ENCODE assay signal across 8 mouse cellular contexts in genomic region chr7:25296945-25297453, GRCm38 (mm10). TPM values are rescaled to one million over a fixed set of nuclear protein-coding genes. Genes with fewer than 3 reads are reported as not detected.
DNase-seq lines count a peak whose midpoint lies in the region; ATAC-seq and TF ChIP-seq lines count a peak whose summit lies in the region.

No protein-coding gene starts in this region.

- H3K27ac ChIP-seq in lung, embryonic 14.5 days (ENCODE audit: low read depth), result peak overlapping the region; percentile 97
- peak overlapping the region; percentile 92 for H3K27ac ChIP-seq in bone marrow, adult 2 months (ENCODE audit: control insufficient read depth, insufficient read depth, low read depth, low read length, poor library complexity)
- H3K27ac ChIP-seq in heart, postnatal 0 days (ENCODE audit: low read depth), result peak overlapping the region; percentile 70
- peak overlapping the region; percentile 79 for H3K27ac ChIP-seq in liver, embryonic 15.5 days (replicated peaks)
- peak overlapping the region; percentile 57; the same call in 1 of the 2 replicates for H3K27ac ChIP-seq in olfactory bulb, adult 2 months (ENCODE audit: insufficient read depth, low read depth, low read length)

- no peak for TF ChIP-seq POLR2A in bone marrow, adult 2 months (IDR thresholded peaks at IDR 0.05; ENCODE audit: borderline replicate concordance, control insufficient read depth, low read depth, low read length)
- TF ChIP-seq POLR2A in olfactory bulb, adult 2 months (IDR thresholded peaks at IDR 0.05; ENCODE audit: insufficient read depth, low read depth, low read length), result no peak

- ATAC-seq in lung, embryonic 14.5 days (ENCODE audit: insufficient read depth), result peak; percentile 39
- ATAC-seq in heart, postnatal 0 days (ENCODE audit: insufficient read depth, low read depth), result peak; percentile 8; the same call in 1 of the 2 replicates
- ATAC-seq in liver, embryonic 15.5 days (ENCODE audit: insufficient read depth), result peak; percentile 19

- peaks cover 37% of the 10 kb centered on the region for H3K36me3 ChIP-seq in lung, embryonic 14.5 days (ENCODE audit: insufficient read depth)
- peaks cover 24% of the 10 kb centered on the region for H3K36me3 ChIP-seq in heart, postnatal 0 days (replicated peaks; ENCODE audit: control insufficient read depth, insufficient read depth, low read length)
- peaks cover 23% of the 10 kb centered on the region for H3K36me3 ChIP-seq in liver, embryonic 15.5 days (replicated peaks)

- H3K4me1 ChIP-seq in lung, embryonic 14.5 days (ENCODE audit: insufficient read depth), result no peaks in the 10 kb centered on the region
- peaks cover 2% of the 10 kb centered on the region; the same call in 1 of the 2 replicates for H3K4me1 ChIP-seq in bone marrow, adult 2 months (ENCODE audit: control insufficient read depth, insufficient read depth, low read length)
- peaks cover 3% of the 10 kb centered on the region; the same call in 1 of the 2 replicates for H3K4me1 ChIP-seq in heart, postnatal 0 days (ENCODE audit: control insufficient read depth, insufficient read depth)
- H3K4me1 ChIP-seq in liver, embryonic 15.5 days (replicated peaks), result peaks cover 30% of the 10 kb centered on the region
- 0 out of 2 replicates have a peak, but pooled peaks cover 4% of the 10 kb centered on the region for H3K4me1 ChIP-seq in olfactory bulb, adult 2 months (ENCODE audit: control insufficient read depth, insufficient read depth, low read length)

- H3K9ac ChIP-seq in lung, embryonic 14.5 days, result peak overlapping the region; percentile 84
- H3K9ac ChIP-seq in heart, postnatal 0 days (replicated peaks; ENCODE audit: low read depth, low read length), result peak overlapping the region; percentile 58
- H3K9ac ChIP-seq in liver, embryonic 15.5 days, result peak overlapping the region; percentile 64

- DNase-seq in lung, embryonic 14.5 days, result peak; percentile 64
- no peak for DNase-seq in lung, postnatal 25 days (ENCODE audit: low spot score)
- no peak for DNase-seq in heart, postnatal 0 days (ENCODE audit: low spot score)
- no peak for DNase-seq in retina, postnatal 1 day
- no peak for DNase-seq in layer of hippocampus, postnatal 14 days (ENCODE audit: low spot score in 2 of 2)

- no peaks in the 10 kb centered on the region for H3K9me3 ChIP-seq in lung, embryonic 14.5 days (ENCODE audit: low read depth, low read length)
- H3K9me3 ChIP-seq in heart, postnatal 0 days (replicated peaks; ENCODE audit: control insufficient read depth, low read length), result no peaks in the 10 kb centered on the region
- no peaks in the 10 kb centered on the region for H3K9me3 ChIP-seq in liver, embryonic 15.5 days (replicated peaks)

- no peak for TF ChIP-seq EP300 in heart, postnatal 0 days (IDR thresholded peaks at IDR 0.05; ENCODE audit: low read depth)

- under 1% methylated on average over 21 of the region's 21 CpGs for WGBS in lung, embryonic 14.5 days
- WGBS in bone marrow, adult 2 months, result 2% methylated on average over 21 of the region's 21 CpGs
- 2% methylated on average over 21 of the region's 21 CpGs for WGBS in heart, postnatal 0 days
- WGBS in liver, embryonic 15.5 days (ENCODE audit: insufficient replicate concordance), result 2% methylated on average over 21 of the region's 21 CpGs
- WGBS in olfactory bulb, adult 2 months, result under 1% methylated on average over 21 of the region's 21 CpGs

- H3K4me3 ChIP-seq in lung, embryonic 14.5 days (ENCODE audit: low read depth, low read length), result peak overlapping the region; percentile 61
- peak overlapping the region; percentile 77 for H3K4me3 ChIP-seq in bone marrow, adult 2 months (replicated peaks; ENCODE audit: control insufficient read depth, low read depth, low read length)
- peak overlapping the region; percentile 75 for H3K4me3 ChIP-seq in heart, postnatal 0 days (ENCODE audit: low read depth, low read length)
- peak overlapping the region; percentile 70 for H3K4me3 ChIP-seq in liver, embryonic 15.5 days (replicated peaks)
- peak overlapping the region; percentile 86 for H3K4me3 ChIP-seq in olfactory bulb, adult 2 months (ENCODE audit: insufficient read depth, low read depth, low read length)

- no peak for TF ChIP-seq CTCF in lung, embryonic 14.5 days (IDR thresholded peaks at IDR 0.05; ENCODE audit: low read depth)
- 0 out of 2 replicates have a peak, but pooled peaks have one; percentile 3 for TF ChIP-seq CTCF in bone marrow, adult 2 months (IDR thresholded peaks at IDR 0.05; ENCODE audit: control insufficient read depth, insufficient read depth, low read length)
- TF ChIP-seq CTCF in heart, postnatal 0 days (IDR thresholded peaks at IDR 0.05; ENCODE audit: low read depth), result no peak
- no peak for TF ChIP-seq CTCF in olfactory bulb, adult 2 months (IDR thresholded peaks at IDR 0.05; ENCODE audit: insufficient read depth, low read depth, low read length)

- peak overlapping the region; percentile 79 for H3K4me2 ChIP-seq in lung, embryonic 14.5 days
- H3K4me2 ChIP-seq in heart, postnatal 0 days (ENCODE audit: low read depth, low read length), result peak overlapping the region; percentile 88
- H3K4me2 ChIP-seq in liver, embryonic 15.5 days, result peak overlapping the region; percentile 98

- H3K27me3 ChIP-seq in lung, embryonic 14.5 days (ENCODE audit: insufficient read depth, low read length), result no peaks in the 10 kb centered on the region
- H3K27me3 ChIP-seq in heart, postnatal 0 days (ENCODE audit: control insufficient read depth, insufficient read depth, low read length), result no peaks in the 10 kb centered on the region
- H3K27me3 ChIP-seq in liver, embryonic 15.5 days, result 0 out of 2 replicates have a peak, but pooled peaks cover 3% of the 10 kb centered on the region

RNA-seq across cellular contexts. Expression of gene Pafah1b3, which starts 0.8 kb away (rescaled TPM):
- polyA plus RNA-seq in lung, embryonic 14.5 days (2014; fragmentation: Nextera tagmentation; extraction: Ambion mirVana), result 175 and 183 TPM in 2 replicates
- polyA plus RNA-seq in bone marrow, adult 2 months (2011; ENCODE audit: insufficient read depth, insufficient read length, low replicate concordance, missing spikeins), result 31.5 and 46.4 TPM in 2 replicates
- total RNA-seq in heart, postnatal 0 days (2014; rRNA removed; ENCODE audit: low replicate concordance), result 83.9 and 161 TPM in 2 replicates
- polyA plus RNA-seq in heart, postnatal 0 days (2015; fragmentation: Nextera tagmentation; extraction: Ambion mirVana), result 57.3 and 61.5 TPM in 2 replicates
- polyA plus RNA-seq in liver, embryonic 15.5 days (2015; fragmentation: Nextera tagmentation; extraction: Ambion mirVana), result 25.7 and 26.1 TPM in 2 replicates
- polyA plus RNA-seq in olfactory bulb, adult 2 months (2012; ENCODE audit: insufficient read depth, insufficient read length, low replicate concordance, missing spikeins), result not detected in 2 replicates
- total RNA-seq in layer of hippocampus, postnatal 14 days (2021), result 10 to 100 TPM; 35.3 to 37.1 TPM

RNA-seq across cellular contexts. Expression of gene Prr19, which starts 4.2 kb away (rescaled TPM):
- 0.26 and 0.29 TPM in 2 replicates for polyA plus RNA-seq in lung, embryonic 14.5 days (2014; fragmentation: Nextera tagmentation; extraction: Ambion mirVana)
- polyA plus RNA-seq in bone marrow, adult 2 months (2011; ENCODE audit: insufficient read depth, insufficient read length, low replicate concordance, missing spikeins), result not detected in 2 replicates
- not detected in 2 replicates for total RNA-seq in heart, postnatal 0 days (2014; rRNA removed; ENCODE audit: low replicate concordance)
- not detected in 2 replicates for polyA plus RNA-seq in heart, postnatal 0 days (2015; fragmentation: Nextera tagmentation; extraction: Ambion mirVana)
- polyA plus RNA-seq in liver, embryonic 15.5 days (2015; fragmentation: Nextera tagmentation; extraction: Ambion mirVana), result 0.07 TPM in 1 of 2 replicates, not detected in the other
- not detected in 2 replicates for polyA plus RNA-seq in olfactory bulb, adult 2 months (2012; ENCODE audit: insufficient read depth, insufficient read length, low replicate concordance, missing spikeins)
- not detected for total RNA-seq in layer of hippocampus, postnatal 14 days (2021)

RNA-seq across cellular contexts. Expression of gene Tmem145, which starts 8.9 kb away (rescaled TPM):
- 0.25 TPM in 1 of 2 replicates, not detected in the other for polyA plus RNA-seq in lung, embryonic 14.5 days (2014; fragmentation: Nextera tagmentation; extraction: Ambion mirVana)
- polyA plus RNA-seq in bone marrow, adult 2 months (2011; ENCODE audit: insufficient read depth, insufficient read length, low replicate concordance, missing spikeins), result not detected in 2 replicates
- total RNA-seq in heart, postnatal 0 days (2014; rRNA removed; ENCODE audit: low replicate concordance), result not detected in 2 replicates
- polyA plus RNA-seq in heart, postnatal 0 days (2015; fragmentation: Nextera tagmentation; extraction: Ambion mirVana), result not detected in 2 replicates
- polyA plus RNA-seq in liver, embryonic 15.5 days (2015; fragmentation: Nextera tagmentation; extraction: Ambion mirVana), result 0.09 TPM in 1 of 2 replicates, not detected in the other
- not detected in 2 replicates for polyA plus RNA-seq in olfactory bulb, adult 2 months (2012; ENCODE audit: insufficient read depth, insufficient read length, low replicate concordance, missing spikeins)
- 10 to 100 TPM; 43.2 to 46.9 TPM for total RNA-seq in layer of hippocampus, postnatal 14 days (2021)

RNA-seq across cellular contexts. Expression of gene Megf8, which starts 20.0 kb away (rescaled TPM):
- polyA plus RNA-seq in lung, embryonic 14.5 days (2014; fragmentation: Nextera tagmentation; extraction: Ambion mirVana), result 12.2 and 14.9 TPM in 2 replicates
- 3.0 and 5.7 TPM in 2 replicates for polyA plus RNA-seq in bone marrow, adult 2 months (2011; ENCODE audit: insufficient read depth, insufficient read length, low replicate concordance, missing spikeins)
- 17.7 and 22.5 TPM in 2 replicates for total RNA-seq in heart, postnatal 0 days (2014; rRNA removed; ENCODE audit: low replicate concordance)
- polyA plus RNA-seq in heart, postnatal 0 days (2015; fragmentation: Nextera tagmentation; extraction: Ambion mirVana), result 4.3 and 4.4 TPM in 2 replicates
- 0.79 and 1.1 TPM in 2 replicates for polyA plus RNA-seq in liver, embryonic 15.5 days (2015; fragmentation: Nextera tagmentation; extraction: Ambion mirVana)
- polyA plus RNA-seq in olfactory bulb, adult 2 months (2012; ENCODE audit: insufficient read depth, insufficient read length, low replicate concordance, missing spikeins), result not detected in 2 replicates
- total RNA-seq in layer of hippocampus, postnatal 14 days (2021), result 10 to 100 TPM; 86.7 to 87.9 TPM

RNA-seq across cellular contexts. Expression of gene Cic, which starts 29.5 kb away (rescaled TPM):
- polyA plus RNA-seq in lung, embryonic 14.5 days (2014; fragmentation: Nextera tagmentation; extraction: Ambion mirVana), result 31.1 and 39.1 TPM in 2 replicates
- polyA plus RNA-seq in bone marrow, adult 2 months (2011; ENCODE audit: insufficient read depth, insufficient read length, low replicate concordance, missing spikeins), result 174 and 292 TPM in 2 replicates
- total RNA-seq in heart, postnatal 0 days (2014; rRNA removed; ENCODE audit: low replicate concordance), result 57.2 and 63.0 TPM in 2 replicates
- polyA plus RNA-seq in heart, postnatal 0 days (2015; fragmentation: Nextera tagmentation; extraction: Ambion mirVana), result 15.7 and 16.9 TPM in 2 replicates
- polyA plus RNA-seq in liver, embryonic 15.5 days (2015; fragmentation: Nextera tagmentation; extraction: Ambion mirVana), result 8.9 and 10.2 TPM in 2 replicates
- polyA plus RNA-seq in olfactory bulb, adult 2 months (2012; ENCODE audit: insufficient read depth, insufficient read length, low replicate concordance, missing spikeins), result 41.9 TPM in 1 of 2 replicates, not detected in the other
- 100 to 1,000 TPM; 209 to 228 TPM for total RNA-seq in layer of hippocampus, postnatal 14 days (2021)
